Mouse (Mus musculus): Measurements from ENCODE around the gene Gm17409. TPM values are rescaled to one million over a fixed set of nuclear protein-coding genes. Genes with fewer than 3 reads are reported as not detected.

The Gm17409 gene
- polyA plus RNA-seq, 1 experiment: not detected

DNA sequence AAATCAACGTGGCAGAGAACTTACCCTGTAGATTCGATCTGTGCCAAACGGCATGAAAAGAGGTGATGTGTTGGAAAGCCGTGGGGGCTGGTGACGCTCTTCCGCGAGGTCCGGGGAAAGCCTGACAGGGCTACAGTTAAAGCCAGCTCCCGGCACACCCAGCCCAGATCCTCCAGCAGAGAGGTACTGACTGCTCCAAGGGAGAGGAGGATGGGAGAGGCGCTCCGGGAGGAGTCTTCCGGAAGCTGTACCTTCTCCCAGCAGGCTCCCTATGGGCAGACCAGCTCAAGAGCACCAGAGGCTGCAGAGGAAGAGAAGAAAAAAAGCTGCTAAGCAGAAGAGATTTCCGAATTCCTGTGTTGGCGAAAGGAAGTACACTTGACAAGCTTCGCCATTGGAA lies 46.1 kb downstream of the Gm17409 start:
- no peaks in the 10 kb centered on the region for H3K27me3 ChIP-seq (ENCODE audit: control insufficient read depth)
- TF ChIP-seq GATA1 (IDR thresholded peaks at IDR 0.05; ENCODE audit: low read length) (no peak), TAL1 (IDR thresholded peaks at IDR 0.05; ENCODE audit: low read length) (no peak)
- no peaks in the 10 kb centered on the region for H3K4me1 ChIP-seq (ENCODE audit: control insufficient read depth)
- H3K4me3 ChIP-seq (replicated peaks): no peak overlapping the region
- no peaks in the 10 kb centered on the region; the same call in 1 of the 2 replicates for H3K36me3 ChIP-seq (ENCODE audit: control insufficient read depth)
- no peaks in the 10 kb centered on the region for H3K9me3 ChIP-seq (ENCODE audit: control insufficient read depth, low read length)

DNA sequence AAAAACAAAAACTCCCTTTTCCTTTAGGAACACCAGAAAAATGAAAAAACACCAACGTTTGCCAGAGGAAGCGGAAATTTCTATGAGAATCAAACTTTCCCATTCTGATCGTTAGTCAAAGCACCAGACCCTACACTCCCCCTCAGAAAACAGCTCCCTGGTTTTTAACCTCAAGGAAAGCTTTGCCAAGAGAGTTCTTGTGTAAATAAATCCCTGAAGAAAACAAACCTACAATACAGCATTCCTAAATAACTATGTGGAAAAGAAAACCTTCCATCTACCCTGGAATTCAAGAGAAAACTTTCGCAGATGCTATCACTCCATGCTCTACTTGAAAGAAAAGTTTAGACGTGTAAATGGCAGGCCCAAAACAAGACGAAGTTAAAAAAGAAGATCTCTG lies 47.0 kb downstream of the Gm17409 start:
- Histone ChIP-seq H3K9me3 (ENCODE audit: control insufficient read depth, low read length) (no peaks in the 10 kb centered on the region), H3K4me3 (replicated peaks) (no peak overlapping the region), H3K4me1 (ENCODE audit: control insufficient read depth) (no peaks in the 10 kb centered on the region), H3K36me3 (ENCODE audit: control insufficient read depth) (no peaks in the 10 kb centered on the region; the same call in 1 of the 2 replicates), H3K27me3 (ENCODE audit: control insufficient read depth) (no peaks in the 10 kb centered on the region)
- no peak for TF ChIP-seq TAL1 (IDR thresholded peaks at IDR 0.05; ENCODE audit: low read length)
- TF ChIP-seq GATA1 (IDR thresholded peaks at IDR 0.05; ENCODE audit: low read length): no peak

DNA sequence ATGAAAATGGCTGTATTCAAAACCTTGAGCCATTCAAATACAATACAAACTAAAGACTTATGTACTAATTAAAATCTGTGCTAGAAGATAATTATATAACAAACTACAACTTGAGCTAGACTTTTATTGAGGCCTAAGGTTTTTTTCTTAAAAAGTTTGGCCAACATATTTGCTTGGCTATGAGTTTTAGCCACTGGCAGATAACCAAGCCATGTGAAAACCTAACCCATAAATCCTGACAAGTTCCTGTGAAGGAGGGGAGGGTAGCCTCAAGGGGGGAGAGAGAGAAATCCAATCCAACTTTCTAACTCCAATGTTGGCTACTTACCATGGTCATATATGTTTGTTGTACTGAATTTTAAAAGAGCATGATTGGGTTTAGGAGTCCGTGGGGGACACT lies 48.6 kb downstream of the Gm17409 start:
- no peak for TF ChIP-seq GATA1 (IDR thresholded peaks at IDR 0.05; ENCODE audit: low read length)
- no peak for TF ChIP-seq TAL1 (IDR thresholded peaks at IDR 0.05; ENCODE audit: low read length)
- no peaks in the 10 kb centered on the region for H3K4me1 ChIP-seq (ENCODE audit: control insufficient read depth)
- H3K4me3 ChIP-seq (replicated peaks): no peak overlapping the region
- H3K9me3 ChIP-seq (ENCODE audit: control insufficient read depth, low read length): no peaks in the 10 kb centered on the region
- no peaks in the 10 kb centered on the region; the same call in 1 of the 2 replicates for H3K36me3 ChIP-seq (ENCODE audit: control insufficient read depth)
- no peaks in the 10 kb centered on the region for H3K27me3 ChIP-seq (ENCODE audit: control insufficient read depth)

Other genes starting within 250 kb of the Gm17409 start
- not detected in 2 replicates for gene Acvr1c, start 112.2 kb upstream of the Gm17409 start, polyA plus RNA-seq (2012)
- gene Acvr1, start 97.0 kb downstream of the Gm17409 start, polyA plus RNA-seq (2012): not detected in 2 replicates
- not detected in 2 replicates for gene Upp2, start 97.2 kb downstream of the Gm17409 start, polyA plus RNA-seq (2012)